Mouse (Mus musculus): ENCODE measurements around the gene Slc16a6. TPM values are rescaled to one million over a fixed set of nuclear protein-coding genes. Genes with fewer than 3 reads are reported as not detected.

Gene Slc16a6
- polyA plus RNA-seq, 1 experiment from 2014 or later, result 4.4 TPM

GRCm38 (mm10) chr11:109470170-109470569, 3.2 kb downstream of the Slc16a6 start:
- no peak overlapping the region for H3K4me2 ChIP-seq
- no peaks in the 10 kb centered on the region for H3K9me3 ChIP-seq
- H3K9ac ChIP-seq, result no peak overlapping the region
- no peaks in the 10 kb centered on the region for H3K36me3 ChIP-seq
- WGBS, result 72% methylated on average over 9 of the region's 9 CpGs
- H3K4me1 ChIP-seq, result peaks cover 22% of the 10 kb centered on the region; the same call in 1 of the 2 replicates
- no peak overlapping the region for H3K27ac ChIP-seq
- H3K27me3 ChIP-seq, result no peaks in the 10 kb centered on the region
- H3K4me3 ChIP-seq, result no peak overlapping the region
- ATAC-seq (ENCODE audit: borderline replicate concordance, extremely low read depth, low FRiP score, low TSS enrichment), result no peak

GRCm38 (mm10) chr11:109468133-109468532, 5.3 kb downstream of the Slc16a6 start:
- no peak for ATAC-seq (ENCODE audit: borderline replicate concordance, extremely low read depth, low FRiP score, low TSS enrichment)
- Histone ChIP-seq H3K4me2 (no peak overlapping the region), H3K36me3 (no peaks in the 10 kb centered on the region), H3K4me3 (no peak overlapping the region), H3K9me3 (no peaks in the 10 kb centered on the region), H3K27ac (no peak overlapping the region), H3K27me3 (no peaks in the 10 kb centered on the region), H3K4me1 (peaks cover 20% of the 10 kb centered on the region; the same call in 1 of the 2 replicates), H3K9ac (no peak overlapping the region)
- WGBS, result 52% methylated on average over 5 of the region's 5 CpGs

DNA sequence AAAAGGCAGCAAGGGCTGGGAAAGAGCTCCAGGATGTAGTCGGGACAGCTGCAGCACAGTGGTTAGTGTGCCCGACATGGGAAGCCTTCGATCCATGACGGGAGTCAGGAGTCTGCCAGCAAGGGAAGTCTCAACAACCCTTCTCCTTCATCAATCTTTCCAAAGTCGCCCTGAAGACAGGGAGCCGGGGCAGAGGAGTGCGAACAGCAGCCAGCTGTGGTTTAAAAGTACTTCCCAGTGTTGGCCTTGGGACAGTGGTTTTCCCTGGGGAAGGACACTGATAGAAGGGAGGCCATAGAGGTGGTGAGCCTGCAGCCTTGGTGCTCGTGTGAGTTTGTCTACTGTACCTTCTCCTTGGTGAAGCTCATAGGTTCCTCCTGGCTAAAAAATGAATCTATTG, 6.4 kb downstream of the Slc16a6 start:
- Histone ChIP-seq H3K4me2 (no peak overlapping the region), H3K36me3 (no peaks in the 10 kb centered on the region), H3K9ac (no peak overlapping the region), H3K27me3 (no peaks in the 10 kb centered on the region), H3K4me3 (no peak overlapping the region), H3K9me3 (no peaks in the 10 kb centered on the region), H3K4me1 (peaks cover 17% of the 10 kb centered on the region; the same call in 1 of the 2 replicates), H3K27ac (no peak overlapping the region)
- whole genome bisulfite sequencing, result 31% methylated on average over 8 of the region's 8 CpGs
- ATAC-seq (ENCODE audit: borderline replicate concordance, extremely low read depth, low FRiP score, low TSS enrichment), result no peak

GRCm38 (mm10) chr11:109465068-109465467, 8.3 kb downstream of the Slc16a6 start:
- H3K4me1 ChIP-seq, result peaks cover 12% of the 10 kb centered on the region; the same call in 1 of the 2 replicates
- H3K27me3 ChIP-seq, result no peaks in the 10 kb centered on the region
- H3K4me2 ChIP-seq, result no peak overlapping the region
- WGBS, result 83% methylated on average over 4 of the region's 4 CpGs
- ATAC-seq (ENCODE audit: borderline replicate concordance, extremely low read depth, low FRiP score, low TSS enrichment), result no peak
- H3K9me3 ChIP-seq, result no peaks in the 10 kb centered on the region
- no peak overlapping the region for H3K4me3 ChIP-seq
- H3K9ac ChIP-seq, result no peak overlapping the region
- H3K36me3 ChIP-seq, result no peaks in the 10 kb centered on the region
- H3K27ac ChIP-seq, result no peak overlapping the region

GRCm38 (mm10) chr11:109460586-109460985, 12.8 kb downstream of the Slc16a6 start:
- H3K9ac ChIP-seq, result no peak overlapping the region
- no peaks in the 10 kb centered on the region for H3K36me3 ChIP-seq
- no peak for ATAC-seq (ENCODE audit: borderline replicate concordance, extremely low read depth, low FRiP score, low TSS enrichment)
- H3K4me2 ChIP-seq, result no peak overlapping the region
- H3K4me1 ChIP-seq, result no peaks in the 10 kb centered on the region
- WGBS, result 30% methylated on average over 5 of the region's 5 CpGs
- H3K27ac ChIP-seq, result no peak overlapping the region
- no peak overlapping the region for H3K4me3 ChIP-seq
- no peaks in the 10 kb centered on the region for H3K27me3 ChIP-seq
- no peaks in the 10 kb centered on the region for H3K9me3 ChIP-seq

DNA sequence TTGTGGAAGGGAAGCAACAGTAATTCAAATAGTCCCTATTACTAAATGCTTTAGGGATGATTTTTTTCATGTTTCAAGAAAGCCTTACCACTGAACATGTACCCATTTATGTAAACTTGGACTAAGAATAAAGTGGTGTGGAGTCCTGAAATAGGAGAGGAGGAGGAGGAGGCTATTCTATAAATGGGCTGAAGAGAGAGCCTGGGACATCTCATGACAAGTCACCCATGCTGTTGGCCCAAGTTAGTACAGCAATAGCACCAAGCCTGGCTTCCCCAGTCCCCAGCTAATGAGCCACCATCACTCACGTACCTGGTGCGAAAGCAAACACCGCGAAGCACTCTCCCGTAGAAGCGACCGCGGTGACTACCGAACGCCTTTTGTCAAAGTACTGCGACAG, 15.2 kb downstream of the Slc16a6 start:
- H3K9ac ChIP-seq, result no peak overlapping the region
- H3K27ac ChIP-seq, result no peak overlapping the region
- no peaks in the 10 kb centered on the region for H3K9me3 ChIP-seq
- 95% methylated on average over 11 of the region's 11 CpGs for WGBS
- no peak overlapping the region for H3K4me2 ChIP-seq
- H3K36me3 ChIP-seq, result 0 out of 2 replicates have a peak, but pooled peaks cover 3% of the 10 kb centered on the region
- H3K4me3 ChIP-seq, result no peak overlapping the region
- ATAC-seq (ENCODE audit: borderline replicate concordance, extremely low read depth, low FRiP score, low TSS enrichment), result no peak
- H3K27me3 ChIP-seq, result no peaks in the 10 kb centered on the region
- no peaks in the 10 kb centered on the region for H3K4me1 ChIP-seq

DNA sequence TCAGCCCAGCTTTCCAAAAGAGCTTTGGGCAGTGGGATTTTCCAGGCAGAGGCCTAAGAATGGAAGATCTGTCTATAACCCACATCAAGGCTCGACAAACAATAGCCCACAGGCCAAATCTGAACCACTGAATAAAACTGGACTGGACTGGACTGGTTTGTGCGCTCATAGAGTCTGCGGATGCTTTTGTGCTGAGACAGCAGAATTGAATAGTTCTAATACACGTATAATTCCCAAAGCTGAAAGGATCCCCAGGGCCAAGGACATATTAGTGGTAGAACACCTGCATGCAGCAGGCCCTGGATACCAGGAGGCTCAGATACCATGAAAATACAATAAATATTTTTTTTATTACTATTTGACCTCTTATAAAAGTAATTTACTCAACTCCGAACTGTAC, 17.1 kb downstream of the Slc16a6 start:
- H3K27me3 ChIP-seq, result no peaks in the 10 kb centered on the region
- WGBS, result 87% methylated on average over 5 of the region's 5 CpGs
- H3K27ac ChIP-seq, result no peak overlapping the region
- H3K4me1 ChIP-seq, result no peaks in the 10 kb centered on the region
- H3K4me3 ChIP-seq, result no peak overlapping the region
- no peak overlapping the region for H3K4me2 ChIP-seq
- no peak for ATAC-seq (ENCODE audit: borderline replicate concordance, extremely low read depth, low FRiP score, low TSS enrichment)
- no peak overlapping the region for H3K9ac ChIP-seq
- no peaks in the 10 kb centered on the region for H3K9me3 ChIP-seq
- 0 out of 2 replicates have a peak, but pooled peaks cover 3% of the 10 kb centered on the region for H3K36me3 ChIP-seq

- WGBS, result 81% methylated on average over 11 of the region's 11 CpGs
- no peaks in the 10 kb centered on the region for H3K4me1 ChIP-seq
- no peak overlapping the region for H3K4me3 ChIP-seq
Measured at GRCm38 (mm10) chr11:109451169-109451568, 22.2 kb downstream of the Slc16a6 start.

GRCm38 (mm10) chr11:109445438-109446035, 27.9 kb downstream of the Slc16a6 start:
- no peak overlapping the region for H3K27ac ChIP-seq
- 34% methylated on average over 13 of the region's 13 CpGs for WGBS
- no peaks in the 10 kb centered on the region for H3K27me3 ChIP-seq
- no peak overlapping the region for H3K9ac ChIP-seq
- ATAC-seq (ENCODE audit: borderline replicate concordance, extremely low read depth, low FRiP score, low TSS enrichment), result no peak
- H3K4me2 ChIP-seq, result no peak overlapping the region
- no peaks in the 10 kb centered on the region for H3K36me3 ChIP-seq
- peaks cover 4% of the 10 kb centered on the region for H3K4me1 ChIP-seq
- no peaks in the 10 kb centered on the region for H3K9me3 ChIP-seq
- no peak overlapping the region for H3K4me3 ChIP-seq

More at GRCm38 (mm10) chr11:109451169-109451568, 22.2 kb downstream of the Slc16a6 start:
- Histone ChIP-seq H3K4me2 (no peak overlapping the region), H3K27ac (no peak overlapping the region), H3K9ac (no peak overlapping the region), H3K27me3 (no peaks in the 10 kb centered on the region), H3K9me3 (no peaks in the 10 kb centered on the region), H3K36me3 (0 out of 2 replicates have a peak, but pooled peaks cover 3% of the 10 kb centered on the region)
- ATAC-seq (ENCODE audit: borderline replicate concordance, extremely low read depth, low FRiP score, low TSS enrichment), result no peak

DNA sequence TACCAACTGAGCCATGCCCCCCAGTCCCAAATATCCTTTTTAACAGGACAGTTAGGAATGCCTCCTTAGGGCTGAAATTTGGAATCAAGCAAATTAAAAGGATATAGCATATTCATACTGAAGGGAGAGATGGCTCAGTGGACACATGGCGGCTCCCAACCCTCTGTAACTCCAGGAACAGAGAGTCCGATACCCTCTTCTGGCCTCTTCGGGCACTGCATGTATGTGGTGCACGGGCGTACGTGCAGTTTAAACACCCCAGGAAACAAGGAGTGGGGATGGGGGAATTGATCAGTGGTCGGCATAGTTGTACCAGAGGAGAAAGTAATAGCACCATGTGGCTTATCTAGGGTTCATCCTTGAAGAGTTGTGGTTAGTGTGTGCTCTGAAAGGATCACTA, 28.8 kb downstream of the Slc16a6 start:
- no peak overlapping the region for H3K9ac ChIP-seq
- peaks cover 8% of the 10 kb centered on the region for H3K4me1 ChIP-seq
- H3K4me2 ChIP-seq, result no peak overlapping the region
- H3K27me3 ChIP-seq, result no peaks in the 10 kb centered on the region
- 58% methylated on average over 7 of the region's 7 CpGs for WGBS
- H3K9me3 ChIP-seq, result no peaks in the 10 kb centered on the region
- H3K27ac ChIP-seq, result no peak overlapping the region
- no peaks in the 10 kb centered on the region for H3K36me3 ChIP-seq
- no peak overlapping the region for H3K4me3 ChIP-seq
- ATAC-seq (ENCODE audit: borderline replicate concordance, extremely low read depth, low FRiP score, low TSS enrichment), result no peak

DNA sequence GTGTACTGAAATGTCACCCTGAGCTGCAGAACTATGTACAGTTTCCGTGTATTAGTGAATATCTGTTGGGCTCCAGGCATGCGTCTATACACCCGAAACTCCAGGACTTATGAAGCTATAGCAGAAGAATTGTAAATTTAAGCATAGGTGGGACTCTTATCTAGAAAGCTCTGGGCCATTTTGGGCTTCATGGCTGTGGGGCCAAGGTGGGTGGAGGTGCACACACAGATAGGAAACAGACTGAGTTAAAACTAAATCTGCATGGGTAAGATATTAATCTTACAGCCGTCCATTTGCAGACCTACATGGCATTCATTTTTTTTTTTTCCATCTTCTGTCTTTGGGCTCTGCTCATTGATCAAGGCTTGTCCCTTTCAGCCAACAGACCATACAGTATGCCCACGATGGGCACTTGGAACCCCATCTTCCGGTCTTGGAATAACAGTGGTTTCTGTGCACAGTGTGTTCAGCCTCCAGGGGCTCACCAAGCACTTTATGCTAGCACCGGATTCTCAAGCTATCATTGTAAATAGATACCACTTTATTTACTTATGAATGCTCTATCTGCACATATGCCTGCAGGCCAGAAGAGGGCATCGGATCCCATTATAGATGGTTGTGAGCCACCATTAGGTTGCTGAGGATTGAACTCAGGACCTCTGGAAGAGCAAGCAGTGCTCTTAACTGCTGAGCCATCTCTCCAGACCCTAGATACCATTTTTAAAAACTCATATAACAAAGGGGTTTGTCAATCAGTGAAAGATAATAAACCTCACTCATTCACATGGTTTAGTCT, 29.7 kb downstream of the Slc16a6 start:
- no peak for ATAC-seq (ENCODE audit: borderline replicate concordance, extremely low read depth, low FRiP score, low TSS enrichment)
- Histone ChIP-seq H3K4me1 (peaks cover 11% of the 10 kb centered on the region), H3K9me3 (no peaks in the 10 kb centered on the region), H3K4me3 (no peak overlapping the region), H3K4me2 (no peak overlapping the region), H3K36me3 (no peaks in the 10 kb centered on the region), H3K27me3 (no peaks in the 10 kb centered on the region), H3K27ac (no peak overlapping the region), H3K9ac (no peak overlapping the region)
- WGBS, result 87% methylated on average over 8 of the region's 8 CpGs

- peaks cover 11% of the 10 kb centered on the region for H3K4me1 ChIP-seq
- no peak overlapping the region for H3K27ac ChIP-seq
- H3K36me3 ChIP-seq, result 0 out of 2 replicates have a peak, but pooled peaks cover 1% of the 10 kb centered on the region
- WGBS, result 35% methylated on average over 5 of the region's 5 CpGs
- no peak overlapping the region for H3K9ac ChIP-seq
- no peak overlapping the region for H3K4me2 ChIP-seq
- no peaks in the 10 kb centered on the region for H3K27me3 ChIP-seq
- no peaks in the 10 kb centered on the region for H3K9me3 ChIP-seq
- no peak overlapping the region for H3K4me3 ChIP-seq
- ATAC-seq (ENCODE audit: borderline replicate concordance, extremely low read depth, low FRiP score, low TSS enrichment), result no peak
Measured at GRCm38 (mm10) chr11:109442166-109442730, 31.1 kb downstream of the Slc16a6 start.
